Mouse (Mus musculus): Measurements from ENCODE around the gene Tmem80. TPM values are rescaled to one million over a fixed set of nuclear protein-coding genes. Genes with fewer than 3 reads are reported as not detected.

Gene Tmem80
- polyA plus RNA-seq (2012; rRNA removed): 11.7 and 13.9 TPM in 2 replicates

DNA sequence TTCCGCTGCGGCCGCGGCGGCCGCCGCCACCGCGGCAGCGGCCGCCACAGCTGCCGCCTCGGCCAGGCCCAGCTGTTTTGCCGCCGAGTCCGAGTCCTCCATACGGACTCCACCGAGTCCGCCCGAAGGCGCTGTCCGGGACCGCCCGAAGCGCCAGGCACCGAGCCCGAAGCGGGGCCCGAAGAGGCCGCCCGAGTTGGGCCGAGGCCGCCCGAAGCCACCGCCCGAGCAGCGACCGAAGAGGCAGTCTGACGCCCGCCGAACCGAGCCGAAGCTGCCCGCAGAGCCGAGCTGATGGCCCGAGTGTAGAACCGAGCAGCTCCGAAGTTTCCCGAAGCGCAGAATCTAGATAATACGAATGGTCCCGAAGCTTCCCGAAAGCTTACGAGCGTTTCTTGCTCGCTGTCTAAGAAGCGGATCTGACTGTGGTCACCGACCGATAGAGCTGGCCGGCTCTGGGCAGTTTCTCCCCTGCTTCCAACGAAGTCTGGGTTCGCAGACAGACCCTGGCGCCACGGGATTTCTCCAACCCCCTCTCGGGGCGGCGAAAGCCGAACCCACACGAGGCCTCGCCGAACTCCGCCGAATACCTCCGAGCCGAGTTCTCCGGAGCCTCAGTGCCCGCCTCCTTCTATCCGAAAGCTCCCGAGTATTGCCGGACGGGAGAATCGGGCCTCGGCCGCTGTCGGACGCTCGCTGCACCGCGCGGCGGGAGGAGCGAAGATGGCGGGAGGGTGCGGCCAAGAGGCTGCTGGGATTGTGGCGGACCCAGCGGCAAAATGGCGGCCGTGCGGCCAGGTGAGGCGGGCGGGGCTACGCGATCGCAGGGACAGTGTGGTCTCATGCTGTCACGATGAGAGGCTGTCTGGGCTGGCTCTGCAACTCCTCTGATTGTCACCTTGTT lies at the start of gene Tmem80, which contains the start of gene Deaf1:
Tmem80 (plus strand) TSS at position 271 of the 904 bp plus-strand sequence.
Deaf1 (minus strand) TSS at position 222 of the 904 bp plus-strand sequence.

DNA sequence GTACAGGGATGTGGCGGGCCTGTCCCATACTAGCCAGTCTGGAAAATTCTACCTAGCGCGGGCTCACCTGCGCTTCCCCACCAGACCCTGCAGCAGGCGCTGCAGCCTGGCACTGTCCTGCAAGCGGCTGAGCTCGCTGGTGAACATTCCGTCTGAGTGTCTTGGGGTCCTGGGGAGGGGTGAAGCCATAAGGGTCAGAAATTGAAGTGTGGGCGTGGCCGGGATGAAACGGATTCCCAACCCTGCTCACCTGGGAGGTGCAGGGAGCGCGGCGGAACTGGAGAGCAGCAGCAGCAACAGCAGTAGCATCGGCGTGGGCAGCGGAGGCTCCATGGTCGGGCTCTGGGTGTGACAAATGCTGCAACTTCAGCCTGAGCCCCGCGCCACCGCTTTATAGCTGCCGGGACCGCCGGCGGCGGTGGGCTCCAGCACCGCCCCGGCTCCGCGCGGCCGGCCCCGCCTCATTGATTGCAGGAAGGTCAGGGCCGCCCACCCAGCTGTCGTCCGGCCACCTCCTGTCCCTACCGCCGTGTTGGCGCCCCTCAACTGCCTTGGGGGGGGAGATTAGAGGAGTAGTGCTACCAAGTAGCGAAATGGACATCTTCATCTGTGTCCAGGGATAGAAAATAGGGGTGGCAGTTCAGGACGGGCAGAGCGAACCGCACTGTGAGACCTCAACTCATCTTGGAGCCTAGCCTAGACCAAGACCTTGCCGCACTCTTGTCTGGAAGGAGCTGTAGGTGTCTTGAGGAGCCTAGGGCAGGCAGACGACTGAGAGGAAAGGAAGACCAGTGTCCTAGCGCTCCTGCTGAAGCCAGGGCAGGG lies 48.6 kb upstream of the Tmem80 start, which contains the start of gene Sct:
Sct (minus strand) TSS at position 368 of the 825 bp plus-strand sequence.

DNA sequence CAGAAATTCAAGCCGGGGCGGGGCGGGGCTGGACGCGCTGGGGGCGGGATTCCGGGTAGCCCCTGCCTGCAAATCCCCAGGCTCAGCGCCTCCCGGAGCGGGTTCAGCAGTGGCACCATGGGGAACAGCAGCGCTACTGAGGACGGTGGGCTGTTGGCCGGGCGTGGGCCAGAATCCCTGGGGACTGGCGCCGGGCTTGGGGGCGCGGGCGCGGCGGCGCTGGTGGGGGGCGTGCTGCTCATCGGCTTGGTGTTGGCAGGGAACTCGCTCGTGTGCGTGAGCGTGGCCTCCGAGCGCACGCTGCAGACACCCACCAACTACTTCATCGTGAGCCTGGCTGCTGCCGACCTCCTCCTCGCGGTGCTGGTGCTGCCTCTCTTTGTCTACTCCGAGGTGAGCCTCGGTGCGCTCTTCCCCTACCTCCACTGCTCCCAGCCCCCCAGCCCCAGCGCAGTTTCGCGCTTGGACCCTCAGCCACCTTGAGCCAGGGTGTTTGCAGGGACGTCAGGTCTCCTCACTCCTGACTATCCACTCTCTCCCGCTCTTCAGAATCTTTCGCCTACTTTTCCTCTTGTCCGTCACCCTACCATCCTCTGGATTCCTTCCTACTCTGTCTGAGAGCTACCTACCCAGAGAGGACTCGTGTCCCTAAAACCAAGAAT lies 35.5 kb upstream of the Tmem80 start, which contains the start of gene Drd4:
Drd4 (plus strand) TSS at position 86 of the 662 bp plus-strand sequence.

DNA sequence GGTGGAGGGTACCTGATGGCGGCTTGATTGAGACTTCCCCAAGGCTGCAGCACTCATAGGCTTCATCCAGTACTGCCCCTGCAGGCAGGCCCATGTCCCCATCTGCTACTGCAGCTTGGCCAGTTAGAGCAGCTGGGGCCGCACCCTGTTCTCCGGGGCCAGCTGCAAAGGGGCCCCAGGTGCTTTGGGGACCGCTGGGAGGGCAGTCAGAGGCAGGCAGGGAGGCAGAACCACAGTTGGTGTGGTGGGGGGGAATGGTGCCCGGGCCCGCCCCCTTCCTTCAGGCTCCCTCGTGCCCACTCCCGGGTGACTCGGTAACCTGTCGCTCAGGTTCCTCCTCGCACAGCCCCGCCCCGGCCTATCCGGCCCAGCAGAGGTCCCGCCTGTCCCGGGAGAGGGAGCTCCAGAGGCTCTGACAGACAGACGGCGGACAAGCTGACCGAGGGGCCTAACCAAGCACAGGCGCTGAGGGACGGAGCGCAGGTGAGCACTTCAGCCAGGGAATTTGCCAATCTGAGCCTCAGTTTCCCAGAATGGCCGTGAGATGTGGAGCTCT lies 11.1 kb downstream of the Tmem80 start, which contains the start of gene Eps8l2:
Eps8l2 (plus strand) TSS at position 305 of the 556 bp plus-strand sequence.

Other genes starting within 250 kb of the Tmem80 start
- 0.38 and 0.48 TPM in 2 replicates for gene Pkp3, start 249.5 kb upstream of the Tmem80 start, polyA plus RNA-seq (2012; rRNA removed)
- 9.1 and 10.7 TPM in 2 replicates for gene Sigirr, start 227.2 kb upstream of the Tmem80 start, polyA plus RNA-seq (2012; rRNA removed)
- 0.36 TPM in 2 replicates for gene Ano9, start 209.9 kb upstream of the Tmem80 start, polyA plus RNA-seq (2012; rRNA removed)
- 62.0 and 81.0 TPM in 2 replicates for gene Ptdss2, start 205.4 kb upstream of the Tmem80 start, polyA plus RNA-seq (2012; rRNA removed)
- gene Rnh1, start 154.9 kb upstream of the Tmem80 start, polyA plus RNA-seq (2012; rRNA removed): 23.5 and 28.6 TPM in 2 replicates
- gene Hras, start 133.7 kb upstream of the Tmem80 start, polyA plus RNA-seq (2012; rRNA removed): 67.7 and 68.0 TPM in 2 replicates
- gene Lrrc56, start 133.6 kb upstream of the Tmem80 start, polyA plus RNA-seq (2012; rRNA removed): 13.2 and 14.8 TPM in 2 replicates
- gene Lmntd2, start 113.7 kb upstream of the Tmem80 start, polyA plus RNA-seq (2012; rRNA removed): 1.6 and 2.0 TPM in 2 replicates
- gene Rassf7, start 111.9 kb upstream of the Tmem80 start, polyA plus RNA-seq (2012; rRNA removed): 22.1 and 22.8 TPM in 2 replicates
- gene Phrf1, start 99.0 kb upstream of the Tmem80 start, polyA plus RNA-seq (2012; rRNA removed): 10.8 and 16.2 TPM in 2 replicates
- gene Irf7, start 61.3 kb upstream of the Tmem80 start, polyA plus RNA-seq (2012; rRNA removed): 8.3 and 11.9 TPM in 2 replicates
- gene Cdhr5, start 51.0 kb upstream of the Tmem80 start, polyA plus RNA-seq (2012; rRNA removed): 0.07 and 0.09 TPM in 2 replicates
- 0.23 and 0.67 TPM in 2 replicates for gene Sct, start 48.6 kb upstream of the Tmem80 start, polyA plus RNA-seq (2012; rRNA removed)
- gene Drd4, start 35.7 kb upstream of the Tmem80 start, polyA plus RNA-seq (2012; rRNA removed): 0.01 TPM in 1 of 2 replicates, not detected in the other
- 7.0 and 8.4 TPM in 2 replicates for gene Deaf1, start within 50 bp of the Tmem80 start, polyA plus RNA-seq (2012; rRNA removed)
- 7.1 and 8.9 TPM in 2 replicates for gene Eps8l2, start 11.1 kb downstream of the Tmem80 start, polyA plus RNA-seq (2012; rRNA removed)
- gene Taldo1, start 64.5 kb downstream of the Tmem80 start, polyA plus RNA-seq (2012; rRNA removed): 238 and 279 TPM in 2 replicates
- 12.6 and 15.1 TPM in 2 replicates for gene Gatd1, start 86.4 kb downstream of the Tmem80 start, polyA plus RNA-seq (2012; rRNA removed)
- 0.01 and 0.03 TPM in 2 replicates for gene Cend1, start 101.8 kb downstream of the Tmem80 start, polyA plus RNA-seq (2012; rRNA removed)
- gene Slc25a22, start 110.2 kb downstream of the Tmem80 start, polyA plus RNA-seq (2012; rRNA removed): 14.6 and 20.2 TPM in 2 replicates
- gene Pidd1, start 116.3 kb downstream of the Tmem80 start, polyA plus RNA-seq (2012; rRNA removed): 13.8 and 16.0 TPM in 2 replicates
- 725 and 791 TPM in 2 replicates for gene Rplp2, start 119.6 kb downstream of the Tmem80 start, polyA plus RNA-seq (2012; rRNA removed)
- gene Pnpla2, start 127.5 kb downstream of the Tmem80 start, polyA plus RNA-seq (2012; rRNA removed): 5.2 and 7.0 TPM in 2 replicates
- gene Cracr2b, start 133.4 kb downstream of the Tmem80 start, polyA plus RNA-seq (2012; rRNA removed): 1.7 and 2.2 TPM in 2 replicates
- 17.5 and 19.0 TPM in 2 replicates for gene Cd151, start 139.7 kb downstream of the Tmem80 start, polyA plus RNA-seq (2012; rRNA removed)
- gene Polr2l, start 147.4 kb downstream of the Tmem80 start, polyA plus RNA-seq (2012; rRNA removed): 23.0 and 24.7 TPM in 2 replicates
- gene Tspan4, start 147.5 kb downstream of the Tmem80 start, polyA plus RNA-seq (2012; rRNA removed): 27.0 and 34.3 TPM in 2 replicates
- gene Chid1, start 212.1 kb downstream of the Tmem80 start, polyA plus RNA-seq (2012; rRNA removed): 11.4 and 12.6 TPM in 2 replicates
- 20.4 and 23.0 TPM in 2 replicates for gene Ap2a2, start 234.4 kb downstream of the Tmem80 start, polyA plus RNA-seq (2012; rRNA removed)

All from liver, embryonic 14 days (tissue).